Mouse (Mus musculus): ENCODE measurements around the gene Rab3b. TPM values are rescaled to one million over a fixed set of nuclear protein-coding genes. Genes with fewer than 3 reads are reported as not detected.

Gene Rab3b
- 17.8 and 21.1 TPM in 2 replicates for polyA plus RNA-seq (2014; fragmentation: Nextera tagmentation; extraction: Ambion mirVana)

GRCm38 (mm10) chr4:108878963-108879822, at the start of gene Rab3b:
TSS of gene Rab3b (plus strand) at chr4:108879063.
- Histone ChIP-seq H3K27ac (replicated peaks; ENCODE audit: low read depth, low read length) (no peak within 1 kb of the TSS), H3K27me3 (replicated peaks; ENCODE audit: control insufficient read depth, insufficient read depth, low read length) (0 out of 2 replicates have a peak, but pooled peaks cover 4% of the 10 kb centered on the region), H3K9ac (ENCODE audit: low read depth, low read length) (peak within 1 kb of the TSS; percentile 67), H3K9me3 (ENCODE audit: control insufficient read depth, low read length) (no peaks in the 10 kb centered on the region), H3K36me3 (ENCODE audit: control insufficient read depth, insufficient read depth, low read length) (no peaks in the 10 kb centered on the region), H3K4me3 (ENCODE audit: low read depth, low read length) (peak within 1 kb of the TSS; percentile 46), H3K4me1 (ENCODE audit: control insufficient read depth, insufficient read depth, low read length) (peaks cover 5% of the 10 kb centered on the region; the same call in 1 of the 2 replicates), H3K4me2 (ENCODE audit: low read depth, low read length) (peak within 1 kb of the TSS; percentile 83)
- DNase-seq (ENCODE audit: low spot score) = peak; percentile 85
- ATAC-seq (ENCODE audit: low read depth) = peak; percentile 91
- WGBS = under 1% methylated on average over 46 of the region's 46 CpGs

DNA sequence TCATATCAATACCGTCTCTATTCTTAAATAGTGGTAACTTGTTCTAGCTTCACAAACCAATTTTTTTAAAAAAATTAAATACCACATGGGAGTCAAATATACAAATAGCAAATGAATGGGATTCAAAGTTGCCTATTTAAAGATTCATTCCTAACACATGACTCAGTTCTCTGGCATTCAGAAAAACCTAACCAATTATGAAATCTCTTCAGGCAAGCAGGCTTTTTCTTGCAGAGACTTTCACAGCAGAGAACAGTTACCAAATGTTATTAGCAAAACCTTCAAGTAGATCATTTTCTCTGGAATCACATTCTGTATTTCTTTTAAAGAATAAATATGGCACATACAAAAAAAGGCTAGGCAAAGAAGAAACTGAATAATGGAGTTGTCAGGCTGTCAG, 48.2 kb upstream of the Rab3b start:
- Histone ChIP-seq H3K4me1 (ENCODE audit: control insufficient read depth, insufficient read depth, low read length) (peaks cover 15% of the 10 kb centered on the region), H3K27ac (replicated peaks; ENCODE audit: low read depth, low read length) (no peak overlapping the region), H3K4me2 (ENCODE audit: low read depth, low read length) (0 out of 2 replicates have a peak overlapping the region, but pooled peaks have one; percentile 15), H3K9ac (ENCODE audit: low read depth, low read length) (no peak overlapping the region), H3K36me3 (ENCODE audit: control insufficient read depth, insufficient read depth, low read length) (peaks cover 42% of the 10 kb centered on the region), H3K9me3 (ENCODE audit: control insufficient read depth, low read length) (no peaks in the 10 kb centered on the region), H3K4me3 (ENCODE audit: low read depth, low read length) (no peak overlapping the region), H3K27me3 (replicated peaks; ENCODE audit: control insufficient read depth, insufficient read depth, low read length) (no peaks in the 10 kb centered on the region)
- ATAC-seq (ENCODE audit: low read depth) (no peak), DNase-seq (ENCODE audit: low spot score) (no peak)
- WGBS = 73% methylated on average over 1 of the region's 1 CpGs

DNA sequence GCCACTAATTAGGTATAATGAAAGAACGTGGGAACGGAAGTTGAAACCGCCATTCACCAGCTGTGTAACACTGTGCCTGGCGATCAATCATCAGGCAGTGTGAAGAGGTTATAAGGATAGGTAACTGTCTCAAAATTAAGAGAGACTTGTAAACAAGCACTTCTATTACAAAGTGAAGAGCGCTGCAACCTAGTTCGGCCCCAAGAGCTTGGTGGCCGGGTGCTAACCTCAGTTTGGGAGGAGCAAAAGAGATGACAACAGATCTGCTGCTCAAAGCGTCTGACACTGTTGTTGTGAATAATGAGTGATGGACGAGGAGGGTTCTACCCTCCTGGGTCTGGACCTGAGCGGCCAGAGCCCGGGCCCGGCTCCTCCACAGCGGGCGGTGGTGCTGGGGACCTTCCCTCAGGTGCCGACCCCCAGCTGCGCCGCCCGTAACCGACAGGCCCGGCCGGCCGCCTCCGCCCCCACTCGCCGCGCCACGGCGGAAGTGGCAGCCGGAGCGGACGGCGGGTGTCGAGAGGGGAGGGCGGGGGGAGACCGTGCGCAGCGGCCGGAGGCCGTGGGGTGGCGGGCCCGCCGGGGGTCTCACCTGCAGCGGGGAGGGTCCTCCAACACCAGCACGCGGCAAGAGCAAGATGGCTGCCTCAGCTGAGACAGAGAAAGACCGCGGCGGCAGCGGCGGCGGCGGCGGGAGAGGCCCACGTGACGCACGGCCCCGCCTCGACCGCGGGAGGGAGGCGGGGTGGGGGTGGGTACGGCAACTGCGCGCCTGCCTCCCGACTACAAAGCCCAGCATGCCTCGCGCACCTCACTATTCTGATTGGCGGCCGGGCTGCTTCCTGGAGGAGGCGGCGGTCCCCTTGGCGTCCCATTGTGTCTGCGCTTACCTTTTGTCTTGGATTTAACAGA, 45.7 kb upstream of the Rab3b start, which contains the start of gene Btf3l4:
TSS of gene Btf3l4 (minus strand) at position 699 of the 912 bp plus-strand sequence.
- 1% methylated on average over 45 of the region's 73 CpGs for WGBS

GRCm38 (mm10) chr4:108833828-108834114, 45.1 kb upstream of the Rab3b start:
- ATAC-seq (ENCODE audit: low read depth) (no peak), DNase-seq (ENCODE audit: low spot score) (no peak)
- Histone ChIP-seq H3K36me3 (ENCODE audit: control insufficient read depth, insufficient read depth, low read length) (peaks cover 14% of the 10 kb centered on the region), H3K27me3 (replicated peaks; ENCODE audit: control insufficient read depth, insufficient read depth, low read length) (no peaks in the 10 kb centered on the region), H3K9ac (ENCODE audit: low read depth, low read length) (peak overlapping the region; percentile 99), H3K4me1 (ENCODE audit: control insufficient read depth, insufficient read depth, low read length) (peaks cover 23% of the 10 kb centered on the region), H3K4me3 (ENCODE audit: low read depth, low read length) (peak overlapping the region; percentile 85), H3K9me3 (ENCODE audit: control insufficient read depth, low read length) (no peaks in the 10 kb centered on the region), H3K27ac (replicated peaks; ENCODE audit: low read depth, low read length) (peak overlapping the region; percentile 98), H3K4me2 (ENCODE audit: low read depth, low read length) (peak overlapping the region; percentile 65)
- WGBS = 0% methylated on average over 6 of the region's 6 CpGs

More for the DNA sequence above, 45.7 kb upstream of the Rab3b start, which contains the start of gene Btf3l4:
- Histone ChIP-seq H3K4me2 (ENCODE audit: low read depth, low read length) (peak within 1 kb of the TSS; percentile 65), H3K27me3 (replicated peaks; ENCODE audit: control insufficient read depth, insufficient read depth, low read length) (no peaks in the 10 kb centered on the region), H3K4me1 (ENCODE audit: control insufficient read depth, insufficient read depth, low read length) (peaks cover 23% of the 10 kb centered on the region), H3K36me3 (ENCODE audit: control insufficient read depth, insufficient read depth, low read length) (peaks cover 20% of the 10 kb centered on the region), H3K9me3 (ENCODE audit: control insufficient read depth, low read length) (no peaks in the 10 kb centered on the region), H3K27ac (replicated peaks; ENCODE audit: low read depth, low read length) (peak within 1 kb of the TSS; percentile 98), H3K4me3 (ENCODE audit: low read depth, low read length) (peak within 1 kb of the TSS; percentile 85), H3K9ac (ENCODE audit: low read depth, low read length) (peak within 1 kb of the TSS; percentile 99)
- DNase-seq (ENCODE audit: low spot score) = peak; percentile 98
- peak; percentile 96 for ATAC-seq (ENCODE audit: low read depth)

DNA sequence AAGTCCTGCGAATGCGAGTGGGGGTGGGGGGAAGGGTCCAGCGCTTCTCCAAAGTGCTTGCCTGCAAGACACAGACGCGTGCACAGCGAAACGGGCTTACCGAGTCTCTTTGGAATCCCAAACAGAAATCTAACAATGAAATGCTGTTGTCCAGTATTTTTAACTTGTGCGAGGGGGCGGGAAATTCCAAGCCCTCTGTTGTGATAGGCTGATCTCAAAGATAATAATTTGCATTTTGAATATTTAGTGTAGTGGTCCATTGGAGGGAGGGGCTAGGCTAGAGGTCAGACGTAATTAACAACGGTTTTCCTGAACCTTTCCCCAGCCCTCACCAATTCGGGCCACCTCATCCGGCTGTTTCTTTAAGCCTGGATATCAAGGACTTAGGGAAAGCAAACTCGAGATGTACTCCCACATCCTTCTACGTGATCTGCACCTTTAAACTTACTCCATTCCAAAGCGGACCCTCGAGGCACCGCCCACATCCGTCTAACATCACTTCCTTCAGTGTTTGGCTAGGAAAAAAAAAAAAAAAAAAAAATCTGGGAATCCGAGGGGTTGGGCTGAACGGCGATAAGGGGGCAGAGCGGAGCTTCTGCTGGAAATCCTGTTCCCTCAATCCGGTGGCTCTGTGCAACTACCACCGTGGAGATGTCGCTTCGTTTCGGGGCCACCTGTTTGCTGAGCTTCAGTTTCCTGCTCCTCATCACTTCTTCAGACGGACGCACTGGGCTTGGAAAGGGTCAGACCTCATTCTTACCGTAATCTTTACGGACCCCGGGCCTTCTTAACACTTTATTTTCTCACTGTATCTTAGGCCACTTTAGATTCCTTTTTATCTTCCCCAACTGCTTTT, 44.5 kb upstream of the Rab3b start, which contains the start of gene Txndc12:
TSS of gene Txndc12 (plus strand) at position 487 of the 856 bp plus-strand sequence.
- Histone ChIP-seq H3K4me1 (ENCODE audit: control insufficient read depth, insufficient read depth, low read length) (peaks cover 23% of the 10 kb centered on the region), H3K4me2 (ENCODE audit: low read depth, low read length) (peak within 1 kb of the TSS; percentile 65), H3K27ac (replicated peaks; ENCODE audit: low read depth, low read length) (peak within 1 kb of the TSS; percentile 98), H3K9me3 (ENCODE audit: control insufficient read depth, low read length) (no peaks in the 10 kb centered on the region), H3K27me3 (replicated peaks; ENCODE audit: control insufficient read depth, insufficient read depth, low read length) (no peaks in the 10 kb centered on the region), H3K4me3 (ENCODE audit: low read depth, low read length) (peak within 1 kb of the TSS; percentile 85), H3K36me3 (ENCODE audit: control insufficient read depth, insufficient read depth, low read length) (peaks cover 9% of the 10 kb centered on the region; the same call in 1 of the 2 replicates), H3K9ac (ENCODE audit: low read depth, low read length) (peak within 1 kb of the TSS; percentile 99)
- ATAC-seq (ENCODE audit: low read depth) (peak; percentile 86), DNase-seq (ENCODE audit: low spot score) (peak; percentile 98)
- WGBS = under 1% methylated on average over 34 of the region's 34 CpGs

GRCm38 (mm10) chr4:108834971-108835311, 43.9 kb upstream of the Rab3b start:
- under 1% methylated on average over 15 of the region's 15 CpGs for WGBS
- H3K4me3 ChIP-seq (ENCODE audit: low read depth, low read length) = peak overlapping the region; percentile 85
- no peak for ATAC-seq (ENCODE audit: low read depth)
- DNase-seq (ENCODE audit: low spot score) = peak; percentile 6
- peaks cover 23% of the 10 kb centered on the region for H3K4me1 ChIP-seq (ENCODE audit: control insufficient read depth, insufficient read depth, low read length)
- H3K27me3 ChIP-seq (replicated peaks; ENCODE audit: control insufficient read depth, insufficient read depth, low read length) = no peaks in the 10 kb centered on the region
- peak overlapping the region; percentile 65 for H3K4me2 ChIP-seq (ENCODE audit: low read depth, low read length)
- peaks cover 5% of the 10 kb centered on the region; the same call in 1 of the 2 replicates for H3K36me3 ChIP-seq (ENCODE audit: control insufficient read depth, insufficient read depth, low read length)
- H3K27ac ChIP-seq (replicated peaks; ENCODE audit: low read depth, low read length) = peak overlapping the region; percentile 98
- H3K9ac ChIP-seq (ENCODE audit: low read depth, low read length) = peak overlapping the region; percentile 99
- H3K9me3 ChIP-seq (ENCODE audit: control insufficient read depth, low read length) = no peaks in the 10 kb centered on the region

- peaks cover 23% of the 10 kb centered on the region for H3K4me1 ChIP-seq (ENCODE audit: control insufficient read depth, insufficient read depth, low read length)
Observed at GRCm38 (mm10) chr4:108835496-108835895, 43.4 kb upstream of the Rab3b start.

More at GRCm38 (mm10) chr4:108835496-108835895, 43.4 kb upstream of the Rab3b start:
- peak overlapping the region; percentile 65 for H3K4me2 ChIP-seq (ENCODE audit: low read depth, low read length)
- 0 out of 2 replicates have a peak, but pooled peaks cover 4% of the 10 kb centered on the region for H3K36me3 ChIP-seq (ENCODE audit: control insufficient read depth, insufficient read depth, low read length)
- H3K27me3 ChIP-seq (replicated peaks; ENCODE audit: control insufficient read depth, insufficient read depth, low read length) = no peaks in the 10 kb centered on the region
- H3K9ac ChIP-seq (ENCODE audit: low read depth, low read length) = peak overlapping the region; percentile 99
- H3K9me3 ChIP-seq (ENCODE audit: control insufficient read depth, low read length) = no peaks in the 10 kb centered on the region
- WGBS = 62% methylated on average over 3 of the region's 3 CpGs
- H3K4me3 ChIP-seq (ENCODE audit: low read depth, low read length) = peak overlapping the region; percentile 85
- peak; percentile 10 for DNase-seq (ENCODE audit: low spot score)
- ATAC-seq (ENCODE audit: low read depth) = no peak
- H3K27ac ChIP-seq (replicated peaks; ENCODE audit: low read depth, low read length) = peak overlapping the region; percentile 98; the same call in 1 of the 2 replicates

All from embryonic facial prominence, embryonic 14.5 days (tissue).